Mouse (Mus musculus) liver, embryonic 15.5 days (tissue): ENCODE measurements around the gene Meis1. TPM values are rescaled to one million over a fixed set of nuclear protein-coding genes. Genes with fewer than 3 reads are reported as not detected.

Experiments
- ATAC-seq: fragments of 200-750 bp; cut with Nextera tagmentation; 2 replicates; pipeline ENCODE4 v1.8.0; 2017; ENCODE audit warnings: moderate number of reproducible peaks, mild to moderate bottlenecking, moderate library complexity; ENCODE audit not compliant: insufficient read depth
- H3K27ac ChIP-seq: fragments of 300-500 bp; sonication (generic); replicated peaks from 2 replicates; pipeline ENCODE4 v1.5.1; 2015; ENCODE audit warnings: mild to moderate bottlenecking, inconsistent platforms
- H3K27me3 ChIP-seq: fragments of 300-500 bp; sonication (generic); 2 replicates; pipeline ENCODE4 v1.6.1; 2015; ENCODE audit warnings: mild to moderate bottlenecking, inconsistent platforms
- H3K36me3 ChIP-seq: fragments of 300-500 bp; sonication (generic); replicated peaks from 2 replicates; pipeline ENCODE4 v1.6.1; 2015; ENCODE audit warnings: moderate library complexity, mild to moderate bottlenecking, inconsistent platforms
- H3K4me1 ChIP-seq: fragments of 300-500 bp; sonication (generic); replicated peaks from 2 replicates; pipeline ENCODE4 v1.6.1; 2015; ENCODE audit warnings: inconsistent platforms
- H3K4me2 ChIP-seq: fragments of 300-500 bp; sonication (generic); 2 replicates; pipeline ENCODE4 v1.6.1; 2015; ENCODE audit warnings: moderate library complexity, mild to moderate bottlenecking, inconsistent platforms
- H3K4me3 ChIP-seq: fragments of 300-500 bp; sonication (generic); replicated peaks from 2 replicates; pipeline ENCODE4 v1.5.1; 2015; ENCODE audit warnings: mild to moderate bottlenecking, inconsistent platforms
- H3K9ac ChIP-seq: fragments of 300-500 bp; sonication (generic); 2 replicates; pipeline ENCODE4 v1.6.1; 2015; ENCODE audit warnings: moderate library complexity, mild to moderate bottlenecking, inconsistent platforms
- H3K9me3 ChIP-seq: fragments of 300-500 bp; sonication (generic); replicated peaks from 2 replicates; pipeline ENCODE4 v1.6.1; 2016; ENCODE audit warnings: inconsistent platforms
- WGBS: fragments of 180-500 bp; shearing (Covaris S2); methylation state at CpG from one replicate; pipeline ENCODE4 v1.1.7; 2015; ENCODE audit warnings: mixed read lengths; ENCODE audit not compliant: insufficient replicate concordance; 5-methylcytosine and 5-hydroxymethylcytosine counted together
- polyA plus RNA-seq: library from polyadenylated mRNA; unstranded; fragments of >200 nt; fragmentation: Nextera tagmentation; extraction: Ambion mirVana; gene quantifications from 2 replicates; pipeline ENCODE4 v1.2.1, GENCODE M21; 2015

Gene Meis1
- polyA plus RNA-seq, 1 experiment from 2014 or later: 8.1 TPM

DNA sequence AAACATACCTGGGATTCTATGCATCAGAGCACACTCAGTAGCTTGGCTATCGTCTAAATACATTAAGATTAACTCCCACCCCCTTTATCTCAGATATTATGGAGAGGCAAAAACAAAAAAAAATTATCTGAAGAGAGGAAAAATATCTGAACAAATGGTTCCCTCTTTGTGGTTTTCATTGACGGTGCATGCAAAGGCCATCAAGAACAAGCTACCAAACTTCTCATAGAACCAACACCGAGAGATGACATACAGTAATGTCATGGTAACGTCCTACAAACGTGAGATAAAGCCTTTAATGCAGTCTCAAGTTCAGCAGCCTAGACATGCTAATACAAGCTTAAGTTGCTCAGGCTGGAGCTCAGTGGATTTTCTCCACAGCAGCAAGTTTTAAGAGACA is 95.5 kb downstream of the Meis1 start:
- no peak for ATAC-seq
- Histone ChIP-seq H3K36me3 (no peaks in the 10 kb centered on the region), H3K27me3 (no peaks in the 10 kb centered on the region), H3K27ac (no peak overlapping the region), H3K4me3 (no peak overlapping the region), H3K9me3 (no peaks in the 10 kb centered on the region), H3K9ac (no peak overlapping the region), H3K4me1 (peaks cover 9% of the 10 kb centered on the region; the same call in 1 of the 2 replicates), H3K4me2 (no peak overlapping the region)
- 19% methylated on average over 5 of the region's 5 CpGs for WGBS

DNA sequence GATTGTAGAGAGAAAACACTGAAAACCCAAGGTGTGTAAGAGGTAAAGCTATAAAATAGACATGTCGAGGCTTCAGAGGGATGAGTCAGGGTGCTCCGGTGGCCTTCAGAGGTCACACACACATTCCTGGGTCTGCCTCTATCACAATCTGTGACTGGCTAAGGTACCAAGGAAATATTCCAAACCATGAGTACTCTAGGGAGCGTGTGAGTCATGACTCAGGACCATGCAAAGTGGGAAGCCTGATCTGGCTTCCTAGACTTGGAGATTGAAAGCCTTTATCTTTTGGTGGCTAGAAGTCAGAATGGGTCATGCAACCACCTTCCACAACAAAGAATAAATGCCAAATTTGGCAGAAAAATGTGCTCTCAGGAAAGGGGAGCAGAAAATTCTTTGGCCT is 98.1 kb downstream of the Meis1 start:
- no peaks in the 10 kb centered on the region for H3K27me3 ChIP-seq
- 56% methylated on average over 3 of the region's 3 CpGs for WGBS

DNA sequence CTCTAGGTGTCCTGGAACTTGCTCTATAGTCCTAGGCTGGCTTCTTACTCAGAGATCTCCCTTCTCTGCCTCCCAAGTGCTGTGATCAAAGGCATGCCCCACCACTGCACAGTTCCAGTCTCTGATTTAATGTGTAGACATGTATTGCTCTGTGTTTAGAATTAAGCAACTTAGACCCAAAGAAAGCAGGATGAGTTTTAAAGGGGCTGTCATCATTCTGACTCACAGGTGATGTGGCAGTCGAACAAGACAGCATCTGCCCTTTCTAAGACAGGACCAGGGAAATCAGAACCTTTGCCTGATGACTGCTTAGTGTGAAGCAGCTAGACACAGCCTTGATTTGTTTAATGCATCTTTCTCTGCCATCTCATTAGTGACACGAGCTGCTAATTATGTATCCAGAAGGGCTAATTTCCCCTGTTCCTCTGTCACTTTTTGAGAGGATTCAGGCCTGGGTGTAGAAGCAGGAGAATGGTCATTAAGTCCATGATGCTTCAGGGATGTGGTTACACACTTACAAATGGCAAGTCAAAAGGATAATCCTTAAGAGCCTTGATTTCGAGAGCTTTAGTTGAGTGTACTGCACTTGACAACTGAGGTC is 99.5 kb downstream of the Meis1 start:
- H3K27ac ChIP-seq: no peak overlapping the region
- no peak overlapping the region for H3K9ac ChIP-seq
- H3K9me3 ChIP-seq: no peaks in the 10 kb centered on the region
- no peak overlapping the region for H3K4me3 ChIP-seq
- peaks cover 3% of the 10 kb centered on the region; the same call in 1 of the 2 replicates for H3K4me1 ChIP-seq
- 59% methylated on average over 3 of the region's 3 CpGs for WGBS
- no peaks in the 10 kb centered on the region for H3K27me3 ChIP-seq
- no peak for ATAC-seq
- H3K36me3 ChIP-seq: no peaks in the 10 kb centered on the region
- H3K4me2 ChIP-seq: no peak overlapping the region

More for the DNA sequence above, 98.1 kb downstream of the Meis1 start:
- Histone ChIP-seq H3K36me3 (no peaks in the 10 kb centered on the region), H3K4me1 (peaks cover 7% of the 10 kb centered on the region; the same call in 1 of the 2 replicates), H3K9me3 (no peaks in the 10 kb centered on the region), H3K9ac (no peak overlapping the region), H3K27ac (no peak overlapping the region), H3K4me2 (no peak overlapping the region), H3K4me3 (no peak overlapping the region)
- no peak for ATAC-seq

DNA sequence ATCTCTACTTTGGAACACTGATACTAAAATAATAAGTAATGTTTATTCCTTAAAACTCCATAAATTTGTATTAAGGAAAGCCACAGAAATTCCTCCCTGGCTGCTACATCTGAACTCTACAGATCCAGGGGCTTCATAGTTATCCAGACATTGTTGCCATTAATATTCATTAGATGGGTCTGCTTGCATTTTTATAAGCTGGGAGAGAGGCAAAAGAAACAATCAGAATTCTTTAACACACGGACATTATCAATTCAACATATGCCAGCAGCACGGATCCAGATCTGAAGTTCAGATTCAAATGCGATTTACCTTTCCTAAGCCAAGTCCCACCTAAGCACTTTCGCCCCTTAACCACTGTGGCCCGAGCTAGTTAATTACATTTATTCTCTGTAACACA is 100.9 kb downstream of the Meis1 start:
- WGBS: 60% methylated on average over 5 of the region's 5 CpGs
- ATAC-seq: no peak
- Histone ChIP-seq H3K36me3 (no peaks in the 10 kb centered on the region), H3K4me3 (no peak overlapping the region), H3K27me3 (no peaks in the 10 kb centered on the region), H3K9me3 (no peaks in the 10 kb centered on the region), H3K4me1 (no peaks in the 10 kb centered on the region), H3K9ac (no peak overlapping the region), H3K27ac (no peak overlapping the region), H3K4me2 (no peak overlapping the region)

DNA sequence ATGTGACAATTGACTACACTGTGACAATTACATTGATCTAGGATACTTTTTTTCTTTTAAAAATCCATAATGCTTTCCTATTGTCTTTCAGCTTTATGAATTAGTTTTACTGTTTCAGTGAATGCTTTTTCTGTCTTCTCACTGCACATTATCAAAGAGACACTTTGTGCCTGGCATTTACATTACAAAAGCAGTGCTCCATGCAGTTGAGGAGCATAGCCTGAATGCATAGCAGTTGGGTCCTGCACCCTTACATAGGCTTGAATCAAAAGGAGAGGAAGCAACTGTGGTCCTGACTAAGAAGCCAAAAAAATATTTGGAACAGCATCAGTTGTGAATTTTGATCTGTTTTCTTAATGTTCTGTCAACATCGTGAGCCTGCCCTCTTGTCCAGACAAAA is 105.5 kb downstream of the Meis1 start:
- Histone ChIP-seq H3K27ac (no peak overlapping the region), H3K27me3 (no peaks in the 10 kb centered on the region), H3K4me3 (no peak overlapping the region), H3K4me1 (no peaks in the 10 kb centered on the region), H3K36me3 (no peaks in the 10 kb centered on the region), H3K9me3 (no peaks in the 10 kb centered on the region), H3K9ac (no peak overlapping the region), H3K4me2 (no peak overlapping the region)
- ATAC-seq: no peak
- 63% methylated on average over 1 of the region's 1 CpGs for WGBS

DNA sequence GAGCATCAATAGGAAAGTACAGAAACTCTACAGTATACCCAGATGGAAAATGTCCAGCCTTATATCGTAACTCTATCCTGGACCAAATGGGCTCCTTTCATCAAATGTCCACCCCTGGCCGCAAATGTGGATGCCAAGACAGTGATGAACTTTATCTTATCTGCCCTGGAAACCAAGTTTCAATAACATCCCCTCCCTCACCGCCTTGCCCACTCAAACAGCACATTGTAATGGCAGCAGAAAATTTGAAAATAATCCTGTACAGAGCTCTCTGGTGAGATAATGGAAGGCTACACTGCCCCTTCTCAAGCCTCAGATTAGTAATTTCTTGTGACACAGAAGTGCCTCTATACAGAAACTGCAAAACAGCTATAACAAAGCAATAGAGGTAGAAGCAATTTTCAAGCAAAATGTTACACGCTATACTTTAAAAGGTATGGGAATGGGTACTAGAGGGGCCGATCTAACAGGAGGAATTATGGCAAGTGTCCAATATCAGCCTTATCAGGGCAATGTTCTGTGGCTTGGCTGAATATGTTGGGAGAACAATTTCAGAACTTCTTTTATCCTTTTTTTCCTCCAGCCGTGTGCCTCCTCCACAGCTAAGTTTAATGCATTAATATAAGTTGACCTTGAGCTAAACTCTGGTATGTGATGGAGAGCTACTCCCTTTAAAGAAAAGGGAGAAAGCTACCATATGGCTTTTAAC is 106.3 kb downstream of the Meis1 start:
- no peak overlapping the region for H3K4me3 ChIP-seq
- H3K27ac ChIP-seq: no peak overlapping the region
- H3K4me2 ChIP-seq: no peak overlapping the region
- H3K27me3 ChIP-seq: no peaks in the 10 kb centered on the region
- no peak for ATAC-seq
- no peaks in the 10 kb centered on the region for H3K4me1 ChIP-seq
- no peaks in the 10 kb centered on the region for H3K9me3 ChIP-seq
- WGBS: 47% methylated on average over 6 of the region's 6 CpGs
- H3K36me3 ChIP-seq: no peaks in the 10 kb centered on the region
- no peak overlapping the region for H3K9ac ChIP-seq

DNA sequence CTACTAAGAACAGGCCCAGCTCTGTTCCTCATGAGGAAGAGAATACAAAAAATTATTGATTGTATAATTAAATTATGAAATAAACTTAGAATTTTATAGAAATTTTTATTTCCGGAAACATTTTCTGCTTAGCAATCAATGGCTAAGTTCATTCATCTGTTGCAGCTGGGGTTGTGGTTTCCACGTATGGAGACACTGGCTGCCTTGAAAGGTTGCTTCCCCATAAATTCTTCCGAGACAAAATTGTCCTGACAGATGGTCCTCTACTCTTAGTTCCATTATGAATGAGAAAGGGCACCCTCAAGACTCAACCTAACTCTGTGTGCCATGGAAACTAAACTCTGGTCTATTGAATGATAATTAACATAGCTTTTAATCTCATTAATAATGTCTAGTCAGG is 111.9 kb downstream of the Meis1 start:
- no peak overlapping the region for H3K27ac ChIP-seq
- H3K9me3 ChIP-seq: no peaks in the 10 kb centered on the region
- H3K4me3 ChIP-seq: no peak overlapping the region
- no peaks in the 10 kb centered on the region for H3K36me3 ChIP-seq
- ATAC-seq: no peak
- no peak overlapping the region for H3K4me2 ChIP-seq
- H3K27me3 ChIP-seq: no peaks in the 10 kb centered on the region
- 36% methylated on average over 3 of the region's 3 CpGs for WGBS
- H3K9ac ChIP-seq: no peak overlapping the region
- H3K4me1 ChIP-seq: no peaks in the 10 kb centered on the region

DNA sequence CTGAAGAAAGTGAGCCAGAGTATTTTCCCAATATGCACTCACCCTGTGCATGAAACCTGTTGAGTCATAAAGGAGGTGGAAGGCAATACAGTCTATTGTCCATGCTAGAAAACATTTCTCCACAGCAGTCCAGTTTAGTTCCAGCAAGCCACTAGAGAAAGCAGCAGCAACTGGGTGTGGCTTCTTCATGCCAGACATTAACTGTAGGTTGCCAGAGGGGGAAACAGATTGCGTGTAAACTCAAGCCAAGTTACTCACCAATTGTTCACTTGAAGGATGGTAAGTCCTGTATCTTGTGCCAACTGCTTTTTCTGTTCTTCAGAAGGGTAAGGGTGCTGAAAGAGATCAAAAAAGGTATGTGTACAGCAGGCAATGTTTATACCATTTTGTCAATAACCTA is 113.4 kb downstream of the Meis1 start:
- 52% methylated on average over 1 of the region's 1 CpGs for WGBS
- no peak overlapping the region for H3K4me2 ChIP-seq
- no peaks in the 10 kb centered on the region for H3K27me3 ChIP-seq
- no peaks in the 10 kb centered on the region for H3K36me3 ChIP-seq
- no peaks in the 10 kb centered on the region for H3K9me3 ChIP-seq
- H3K27ac ChIP-seq: no peak overlapping the region
- H3K4me3 ChIP-seq: no peak overlapping the region
- no peaks in the 10 kb centered on the region for H3K4me1 ChIP-seq
- H3K9ac ChIP-seq: no peak overlapping the region
- no peak for ATAC-seq

DNA sequence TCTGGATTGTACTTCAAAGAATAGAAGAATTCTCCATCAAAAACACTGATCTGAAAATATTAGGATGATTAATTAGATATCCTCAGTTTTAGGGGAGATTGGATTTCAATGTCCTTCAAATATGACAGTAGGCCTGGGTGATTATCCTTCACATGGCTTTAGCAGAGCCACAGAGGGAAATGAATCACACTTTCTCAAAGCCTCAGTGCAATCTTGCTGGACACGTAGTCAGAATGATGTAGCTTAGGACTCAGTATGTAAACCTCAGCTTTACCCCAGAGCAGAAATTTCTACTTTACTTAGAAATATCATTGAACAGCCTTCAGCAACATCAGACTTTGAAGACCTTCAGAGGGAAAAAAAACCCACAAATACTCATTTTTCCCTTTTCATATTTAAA is 113.9 kb downstream of the Meis1 start:
- Histone ChIP-seq H3K4me1 (no peaks in the 10 kb centered on the region), H3K4me3 (no peak overlapping the region), H3K27ac (no peak overlapping the region), H3K36me3 (no peaks in the 10 kb centered on the region), H3K9me3 (no peaks in the 10 kb centered on the region), H3K27me3 (no peaks in the 10 kb centered on the region), H3K4me2 (no peak overlapping the region), H3K9ac (no peak overlapping the region)
- WGBS: 50% methylated on average over 1 of the region's 1 CpGs
- no peak for ATAC-seq

DNA sequence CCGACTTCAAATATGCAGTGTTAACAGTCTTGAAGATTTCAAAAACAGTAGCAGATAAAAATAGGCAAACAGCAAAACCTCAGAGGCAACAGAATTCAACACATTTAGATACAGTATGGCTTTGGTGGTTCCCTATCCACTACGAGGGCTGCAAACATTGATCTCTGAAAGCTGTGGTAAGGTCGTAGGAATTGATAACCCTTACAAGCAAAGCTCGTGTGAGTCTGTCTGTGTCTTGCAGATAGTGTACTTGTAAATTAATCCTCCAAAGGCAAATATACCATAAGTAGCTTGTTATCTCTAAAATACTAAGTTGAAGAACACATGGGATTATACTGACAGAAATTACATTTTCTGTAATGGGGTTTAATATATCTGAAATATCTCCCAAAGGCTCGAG is 114.5 kb downstream of the Meis1 start:
- no peak for ATAC-seq
- Histone ChIP-seq H3K27ac (no peak overlapping the region), H3K9ac (no peak overlapping the region), H3K4me1 (peaks cover 3% of the 10 kb centered on the region; the same call in 1 of the 2 replicates), H3K4me3 (no peak overlapping the region), H3K4me2 (no peak overlapping the region), H3K27me3 (no peaks in the 10 kb centered on the region), H3K9me3 (no peaks in the 10 kb centered on the region), H3K36me3 (no peaks in the 10 kb centered on the region)
- WGBS: 18% methylated on average over 5 of the region's 5 CpGs

DNA sequence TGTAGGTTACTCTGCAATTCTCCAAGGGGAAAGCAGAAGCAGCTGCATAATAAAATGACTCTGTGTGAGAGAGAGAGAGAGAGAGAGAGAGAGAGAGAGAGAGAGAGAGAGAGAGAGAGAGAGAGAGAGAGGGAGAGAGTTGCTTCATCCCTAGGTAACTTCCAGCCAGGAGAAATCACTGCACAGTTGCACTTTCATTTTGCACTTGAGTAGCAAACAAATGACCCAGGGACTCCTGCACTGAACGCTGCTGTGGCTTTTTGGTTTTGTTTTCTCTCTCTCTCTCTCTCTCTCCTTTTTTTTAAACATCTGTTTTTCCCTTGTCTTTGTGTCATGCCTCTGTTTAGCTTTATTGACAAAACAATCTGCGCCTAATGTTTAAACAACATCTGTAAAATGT is 118.3 kb downstream of the Meis1 start:
- no peak for ATAC-seq
- Histone ChIP-seq H3K9ac (no peak overlapping the region), H3K9me3 (no peaks in the 10 kb centered on the region), H3K4me2 (no peak overlapping the region), H3K4me1 (peaks cover 12% of the 10 kb centered on the region), H3K4me3 (no peak overlapping the region), H3K27ac (no peak overlapping the region), H3K27me3 (no peaks in the 10 kb centered on the region), H3K36me3 (no peaks in the 10 kb centered on the region)
- WGBS: 41% methylated on average over 2 of the region's 2 CpGs

DNA sequence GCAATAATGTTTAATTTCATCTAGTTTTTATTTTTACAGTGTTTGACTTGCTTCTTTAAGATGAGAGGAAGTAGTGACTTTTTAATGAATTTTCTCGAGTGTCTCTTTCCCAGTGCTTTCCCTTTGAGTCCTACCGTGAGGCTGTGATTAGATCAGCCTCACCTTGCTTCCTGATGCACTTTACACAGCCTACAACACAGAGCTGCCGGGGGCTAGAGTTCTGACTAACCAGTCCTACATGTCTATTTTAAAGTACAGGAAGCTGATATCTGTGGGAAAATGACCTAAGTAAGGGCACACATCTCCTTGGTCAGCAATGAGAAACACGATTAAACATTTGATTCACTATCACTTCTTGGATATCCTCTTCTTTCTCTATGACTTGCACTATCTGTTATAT is 119.9 kb downstream of the Meis1 start:
- Histone ChIP-seq H3K4me1 (peaks cover 12% of the 10 kb centered on the region), H3K36me3 (no peaks in the 10 kb centered on the region), H3K9me3 (no peaks in the 10 kb centered on the region), H3K9ac (no peak overlapping the region), H3K4me2 (no peak overlapping the region), H3K4me3 (no peak overlapping the region), H3K27ac (no peak overlapping the region), H3K27me3 (no peaks in the 10 kb centered on the region)
- ATAC-seq: no peak
- WGBS: 20% methylated on average over 4 of the region's 4 CpGs
